Mouse (Mus musculus): ENCODE data around the gene Nit2.

DNA sequence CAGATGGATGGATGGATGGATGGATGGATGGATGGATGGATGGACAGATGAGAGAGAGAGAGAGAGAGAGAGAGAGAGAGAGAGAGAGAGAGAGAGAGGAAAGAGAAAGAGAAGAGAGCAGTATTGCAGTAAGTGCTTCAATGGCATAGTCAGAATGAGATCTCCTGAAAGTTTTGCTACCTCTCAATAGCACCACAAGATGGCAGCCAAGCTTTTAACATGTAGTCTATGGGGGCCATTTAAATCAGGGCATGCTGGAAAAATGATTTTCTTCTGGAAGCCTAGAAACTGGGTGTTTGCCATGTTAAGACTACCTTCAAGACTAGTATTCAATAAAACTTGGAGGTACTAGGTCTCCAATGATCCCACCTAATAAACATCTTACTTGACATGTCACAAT is 51.1 kb downstream of the Nit2 start:
- peak; percentile 22; the same call in 1 of the 2 replicates for TF ChIP-seq CTCF (IDR thresholded peaks at IDR 0.05; ENCODE audit: insufficient read depth, low read length)
- TF ChIP-seq POLR2A (IDR thresholded peaks at IDR 0.05; ENCODE audit: borderline replicate concordance, extremely low read depth, low read depth, low read length), result no peak
